Comparison of ENCODE assay signal across 9 mouse cellular contexts in genomic region chr15:89127364-89127940, GRCm38 (mm10). TPM values are rescaled to one million over a fixed set of nuclear protein-coding genes. Genes with fewer than 3 reads are reported as not detected.
DNase-seq lines count a peak whose midpoint lies in the region; ATAC-seq and TF ChIP-seq lines count a peak whose summit lies in the region.
"Had no signal": no experiment of that assay in that cellular context is flagged by ENCODE, and none has a peak within 500 bp of the region (broad histone marks: within the 10 kb centered on the region; RNA-seq: fewer than 3 reads in every experiment).

No protein-coding gene starts in this region.

- no peak overlapping the region for H3K27ac ChIP-seq in heart, postnatal 0 days (ENCODE audit: low read depth)
- H3K27ac ChIP-seq in macrophage, result no peak overlapping the region

- H3K4me2 ChIP-seq in heart, postnatal 0 days (ENCODE audit: low read depth, low read length), result peak overlapping the region; percentile 66

- H3K36me3 ChIP-seq in E14TG2a.4 (ENCODE audit: insufficient read depth, low read length) (peaks cover 7% of the 10 kb centered on the region), macrophage (ENCODE audit: inconsistent target) (no peaks in the 10 kb centered on the region)
- H3K36me3 ChIP-seq in heart, postnatal 0 days (replicated peaks; ENCODE audit: control insufficient read depth, insufficient read depth, low read length), result 0 out of 2 replicates have a peak, but pooled peaks cover 8% of the 10 kb centered on the region

- H3K9me3 ChIP-seq in E14TG2a.4 (ENCODE audit: low read length), result no peaks in the 10 kb centered on the region
- no peaks in the 10 kb centered on the region for H3K9me3 ChIP-seq in heart, postnatal 0 days (replicated peaks; ENCODE audit: control insufficient read depth, low read length)

- 81% methylated on average over 8 of the region's 8 CpGs for WGBS in heart, postnatal 0 days
- WGBS in macrophage (ENCODE audit: missing documents), result 78% methylated on average over 8 of the region's 8 CpGs

- H3K9ac ChIP-seq in heart, postnatal 0 days (replicated peaks; ENCODE audit: low read depth, low read length), result peak overlapping the region; percentile 57; the same call in 1 of the 2 replicates

- TF ChIP-seq EP300 in heart, postnatal 0 days (IDR thresholded peaks at IDR 0.05; ENCODE audit: low read depth), result no peak

- H3K4me3 ChIP-seq in E14TG2a.4 (replicated peaks; ENCODE audit: low read length) (peak overlapping the region; percentile 81), macrophage (ENCODE audit: inconsistent target) (peak overlapping the region; percentile 64)
- H3K4me3 ChIP-seq in heart, postnatal 0 days (ENCODE audit: low read depth, low read length), result no peak overlapping the region

- no peak for ATAC-seq in heart, postnatal 0 days (ENCODE audit: insufficient read depth, low read depth)

- peaks cover 8% of the 10 kb centered on the region; the same call in 1 of the 2 replicates for H3K27me3 ChIP-seq in E14TG2a.4 (ENCODE audit: insufficient read depth, low read length)
- no peaks in the 10 kb centered on the region for H3K27me3 ChIP-seq in heart, postnatal 0 days (ENCODE audit: control insufficient read depth, insufficient read depth, low read length)

- peaks cover 39% of the 10 kb centered on the region for H3K4me1 ChIP-seq in E14TG2a.4 (replicated peaks; ENCODE audit: low read depth, low read length)
- H3K4me1 ChIP-seq in heart, postnatal 0 days (ENCODE audit: control insufficient read depth, insufficient read depth), result peaks cover 17% of the 10 kb centered on the region

- no peak for TF ChIP-seq CTCF in E14TG2a.4 (conservative IDR thresholded peaks at IDR 0.05; ENCODE audit: low read length)
- no peak for TF ChIP-seq CTCF in heart, postnatal 0 days (IDR thresholded peaks at IDR 0.05; ENCODE audit: low read depth)

- H3K79me2 ChIP-seq in macrophage (ENCODE audit: inconsistent target), result peaks cover 4% of the 10 kb centered on the region

- DNase-seq in heart, adult 11 months, result peak; percentile 94
- no peak for DNase-seq in heart, postnatal 4 days
- no peak for DNase-seq in heart, postnatal 0 days (ENCODE audit: low spot score)
- DNase-seq in adrenal gland, adult 8-10 months, result no peak
- no peak for DNase-seq in adrenal gland, postnatal 4 days (ENCODE audit: low spot score in 2 of 2)
- DNase-seq in testis, postnatal 10 days (ENCODE audit: low spot score), result no peak

RNA-seq across cellular contexts. Expression of gene Hdac10, which starts 1.0 kb away (rescaled TPM):
- total RNA-seq in heart, postnatal 4 days (2021), result 1 to 10 TPM; 9.0 to 9.5 TPM
- total RNA-seq in heart, postnatal 0 days (2014; rRNA removed; ENCODE audit: low replicate concordance), result 14.9 and 17.4 TPM in 2 replicates
- polyA plus RNA-seq in heart, postnatal 0 days (2015; fragmentation: Nextera tagmentation; extraction: Ambion mirVana), result 10.7 and 10.8 TPM in 2 replicates
- 10 to 100 TPM in 24 of 26 experiments, 1 to 10 TPM in 2; 7.6 to 59.0 (median 28.6) TPM for total RNA-seq in macrophage (2018; cell fraction: chromatin; rRNA removed)
- 1 to 10 TPM; 3.4 to 6.7 (median 4.6) TPM for total RNA-seq in macrophage (2018; cell fraction: cytosol; rRNA removed)
- 10 to 100 TPM in 18 of 26 experiments, 1 to 10 TPM in 8; 3.6 to 35.8 (median 16.6) TPM for total RNA-seq in macrophage (2018; cell fraction: nucleus; rRNA removed)
- 3.9 to 7.2 TPM (median 5.5 TPM) in 3 replicates for polyA plus RNA-seq in macrophage (2018)
- 10 to 100 TPM; 13.2 to 23.1 (median 18.0) TPM for total RNA-seq in adrenal gland, adult 8-10 months (2022)
- total RNA-seq in adrenal gland, postnatal 4 days (2021), result 10 to 100 TPM; 19.8 TPM

RNA-seq across cellular contexts. Expression of gene Tubgcp6, which starts 4.5 kb away (rescaled TPM):
- total RNA-seq in heart, postnatal 4 days (2021), result 10 to 100 TPM; 15.9 to 16.1 TPM
- total RNA-seq in heart, postnatal 0 days (2014; rRNA removed; ENCODE audit: low replicate concordance), result 17.2 and 26.9 TPM in 2 replicates
- 4.4 and 5.1 TPM in 2 replicates for polyA plus RNA-seq in heart, postnatal 0 days (2015; fragmentation: Nextera tagmentation; extraction: Ambion mirVana)
- 10 to 100 TPM in 25 of 26 experiments, 1 to 10 TPM in 1; 8.1 to 64.4 (median 35.2) TPM for total RNA-seq in macrophage (2018; cell fraction: chromatin; rRNA removed)
- total RNA-seq in macrophage (2018; cell fraction: cytosol; rRNA removed), result 10 to 100 TPM in 1 of 26 experiments, 1 to 10 TPM in 25; 3.5 to 10.9 (median 6.4) TPM
- 10 to 100 TPM in 21 of 26 experiments, 1 to 10 TPM in 5; 6.0 to 46.5 (median 19.0) TPM for total RNA-seq in macrophage (2018; cell fraction: nucleus; rRNA removed)
- polyA plus RNA-seq in macrophage (2018), result 4.1 to 8.3 TPM (median 6.3 TPM) in 3 replicates
- total RNA-seq in adrenal gland, adult 8-10 months (2022), result 10 to 100 TPM; 16.0 to 24.6 (median 20.3) TPM
- 10 to 100 TPM; 20.1 to 24.8 TPM for total RNA-seq in adrenal gland, postnatal 4 days (2021)

RNA-seq across cellular contexts. Expression of gene Mapk12, which starts 13.1 kb away (rescaled TPM):
- total RNA-seq in heart, postnatal 4 days (2021), result 10 to 100 TPM; 28.8 to 28.9 TPM
- total RNA-seq in heart, postnatal 0 days (2014; rRNA removed; ENCODE audit: low replicate concordance), result 7.1 and 55.2 TPM in 2 replicates
- polyA plus RNA-seq in heart, postnatal 0 days (2015; fragmentation: Nextera tagmentation; extraction: Ambion mirVana), result 18.6 and 18.9 TPM in 2 replicates
- total RNA-seq in macrophage (2018; cell fraction: chromatin; rRNA removed), result 1 to 10 TPM in 1 of 26 experiments, under 1 TPM in 9, not detected in 16; 0.42 to 1.8 (median 0.62) TPM
- total RNA-seq in macrophage (2018; cell fraction: cytosol; rRNA removed), result under 1 TPM in 8 of 26 experiments, not detected in 18; 0.09 to 0.26 (median 0.14) TPM
- total RNA-seq in macrophage (2018; cell fraction: nucleus; rRNA removed), result under 1 TPM in 3 of 26 experiments, not detected in 23; 0.35 to 0.99 (median 0.47) TPM
- 0.09 TPM in 1 of 3 replicates, not detected in the others for polyA plus RNA-seq in macrophage (2018)
- 10 to 100 TPM; 10.5 to 22.7 (median 14.3) TPM for total RNA-seq in adrenal gland, adult 8-10 months (2022)
- 10 to 100 TPM; 13.9 to 16.2 TPM for total RNA-seq in adrenal gland, postnatal 4 days (2021)
- total RNA-seq: common myeloid progenitor, adult 5-6 weeks had no signal

RNA-seq across cellular contexts. Expression of gene Mapk11, which starts 22.0 kb away (rescaled TPM):
- total RNA-seq in heart, postnatal 4 days (2021), result 1 to 10 TPM; 4.1 to 5.4 TPM
- total RNA-seq in heart, postnatal 0 days (2014; rRNA removed; ENCODE audit: low replicate concordance), result 1.0 and 4.9 TPM in 2 replicates
- polyA plus RNA-seq in heart, postnatal 0 days (2015; fragmentation: Nextera tagmentation; extraction: Ambion mirVana), result 2.5 and 2.6 TPM in 2 replicates
- total RNA-seq in macrophage (2018; cell fraction: chromatin; rRNA removed), result 10 to 100 TPM in 5 of 26 experiments, 1 to 10 TPM in 21; 2.3 to 40.1 (median 4.9) TPM
- total RNA-seq in macrophage (2018; cell fraction: cytosol; rRNA removed), result 1 to 10 TPM in 19 of 26 experiments, under 1 TPM in 7; 0.62 to 1.9 (median 1.3) TPM
- total RNA-seq in macrophage (2018; cell fraction: nucleus; rRNA removed), result 10 to 100 TPM in 2 of 26 experiments, 1 to 10 TPM in 24; 1.5 to 17.6 (median 2.8) TPM
- 0.79 to 2.1 TPM (median 1.5 TPM) in 3 replicates for polyA plus RNA-seq in macrophage (2018)
- 1 to 10 TPM; 4.6 to 7.7 (median 6.3) TPM for total RNA-seq in adrenal gland, adult 8-10 months (2022)
- 1 to 10 TPM; 6.9 to 8.6 TPM for total RNA-seq in adrenal gland, postnatal 4 days (2021)

RNA-seq across cellular contexts. Expression of gene Selenoo, which starts 38.6 kb away (rescaled TPM):
- total RNA-seq in heart, postnatal 4 days (2021), result 10 to 100 TPM; 10.0 to 10.2 TPM
- total RNA-seq in heart, postnatal 0 days (2014; rRNA removed; ENCODE audit: low replicate concordance), result 35.4 and 39.1 TPM in 2 replicates
- polyA plus RNA-seq in heart, postnatal 0 days (2015; fragmentation: Nextera tagmentation; extraction: Ambion mirVana), result 10.3 and 11.3 TPM in 2 replicates
- 10 to 100 TPM; 10.2 to 48.0 (median 30.9) TPM for total RNA-seq in macrophage (2018; cell fraction: chromatin; rRNA removed)
- total RNA-seq in macrophage (2018; cell fraction: cytosol; rRNA removed), result 10 to 100 TPM in 18 of 26 experiments, 1 to 10 TPM in 8; 8.5 to 17.2 (median 11.3) TPM
- 10 to 100 TPM; 10.3 to 39.8 (median 24.3) TPM for total RNA-seq in macrophage (2018; cell fraction: nucleus; rRNA removed)
- 8.4 to 19.1 TPM (median 10.8 TPM) in 3 replicates for polyA plus RNA-seq in macrophage (2018)
- total RNA-seq in adrenal gland, adult 8-10 months (2022), result 10 to 100 TPM; 44.0 to 52.1 (median 46.1) TPM
- 10 to 100 TPM; 30.7 to 35.0 TPM for total RNA-seq in adrenal gland, postnatal 4 days (2021)
